Mouse (Mus musculus): ENCODE measurements around the gene Egfl6. TPM values are rescaled to one million over a fixed set of nuclear protein-coding genes. Genes with fewer than 3 reads are reported as not detected.

Egfl6 gene
- polyA plus RNA-seq, 1 experiment from 2014 or later: 76.9 TPM

DNA sequence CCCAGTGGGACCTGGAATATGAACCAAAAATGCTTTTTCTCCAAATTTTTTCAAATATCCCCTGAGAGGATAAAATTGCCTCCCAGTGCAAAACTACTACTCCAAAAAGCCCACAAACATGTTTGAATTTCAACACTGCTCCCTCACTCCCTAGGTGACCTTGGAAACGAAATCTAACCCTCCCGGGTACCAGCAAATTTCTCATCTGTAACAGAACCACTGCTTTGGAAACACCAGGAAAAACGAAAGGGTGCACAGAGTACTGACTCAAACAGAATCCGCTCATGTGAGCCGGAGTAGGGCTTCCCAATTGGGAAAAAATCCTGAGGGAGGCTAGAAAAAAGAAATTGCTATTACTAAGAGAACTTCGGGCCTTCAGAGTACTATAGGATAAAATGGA is 108.1 kb downstream of the Egfl6 start:
- no peaks in the 10 kb centered on the region for H3K36me3 ChIP-seq
- H3K4me1 ChIP-seq: no peaks in the 10 kb centered on the region
- H3K27me3 ChIP-seq: no peaks in the 10 kb centered on the region
- H3K4me2 ChIP-seq: peak overlapping the region; percentile 50
- peak overlapping the region; percentile 61 for H3K4me3 ChIP-seq
- no peaks in the 10 kb centered on the region for H3K9me3 ChIP-seq
- ATAC-seq (ENCODE audit: borderline replicate concordance, extremely low read depth, low FRiP score, low TSS enrichment): no peak
- no peak overlapping the region for H3K27ac ChIP-seq
- 55% methylated on average over 6 of the region's 6 CpGs for WGBS
- no peak overlapping the region for H3K9ac ChIP-seq

Other genes with a start within 250 kb of the Egfl6 start
- gene Trappc2, start 145.1 kb downstream of the Egfl6 start, polyA plus RNA-seq (2015; fragmentation: Nextera tagmentation; extraction: Ambion mirVana): 34.7 and 34.9 TPM in 2 replicates
- gene Ofd1, start 145.0 kb downstream of the Egfl6 start, polyA plus RNA-seq (2015; fragmentation: Nextera tagmentation; extraction: Ambion mirVana): 7.3 and 7.6 TPM in 2 replicates
- 57.6 and 62.6 TPM in 2 replicates for gene Rab9, start 105.9 kb downstream of the Egfl6 start, polyA plus RNA-seq (2015; fragmentation: Nextera tagmentation; extraction: Ambion mirVana)
- 6.6 and 7.9 TPM in 2 replicates for gene Tceanc, start 67.2 kb downstream of the Egfl6 start, polyA plus RNA-seq (2015; fragmentation: Nextera tagmentation; extraction: Ambion mirVana)